Mouse (Mus musculus) olfactory bulb, adult 2 months (tissue): ENCODE measurements at regions not wholly inside any gene's neighbourhood (a gene's known extent, or its start where the extent isn't known, plus 50 kb on each side); places are given as distances from the start of the nearest gene placed in this dataset.

Experiments
- CTCF ChIP-seq: fragments of 200-500 bp; IDR thresholded peaks from 2 replicates; pipeline ENCODE4 v1.5.1; 2012; ENCODE audit warnings: low read depth, mild to moderate bottlenecking, low read length, moderate library complexity; ENCODE audit not compliant: insufficient read depth
- POLR2A ChIP-seq: fragments of 200-500 bp; IDR thresholded peaks from 2 replicates; pipeline ENCODE4 v1.6.1; 2012; ENCODE audit warnings: mild to moderate bottlenecking, low read depth, low read length, moderate library complexity; ENCODE audit not compliant: insufficient read depth

GRCm38 (mm10) chr1:154983325-154983724 is 99.0 kb upstream of the Cacna1e start:
- TF ChIP-seq CTCF (no peak), POLR2A (no peak)
